Mouse (Mus musculus): Measurements from ENCODE around the gene Prl7a1.

Prl7a1 gene

GRCm38 (mm10) chr13:27642393-27642792 is at the start of gene Prl7a1:
Gene Prl7a1 (minus strand): TSS chr13:27642493.
- DNase-seq (ENCODE audit: low spot score): no peak

DNA sequence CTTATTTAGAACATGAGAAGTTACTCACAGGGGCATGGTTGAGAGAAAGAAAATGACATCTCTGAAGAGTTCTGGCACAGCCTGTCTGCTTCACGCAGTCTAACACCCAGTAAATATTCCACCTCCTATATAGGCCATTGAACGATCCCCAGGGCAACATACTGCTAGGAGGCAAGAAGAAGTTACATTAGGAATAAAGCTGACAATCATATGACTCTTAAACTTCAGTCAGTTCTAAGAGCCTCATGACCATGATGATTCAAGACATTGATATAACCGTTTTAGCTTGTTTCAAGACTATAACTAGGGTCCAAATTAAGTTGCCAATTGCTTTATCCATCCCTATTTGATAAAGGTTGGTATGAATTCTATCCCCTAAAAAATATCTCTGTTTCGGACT is 25.6 kb upstream of the Prl7a1 start, which contains the start of gene Prl7a2:
Gene Prl7a2 (minus strand): TSS at position 101 of the 400 bp plus-strand sequence.
- DNase-seq (ENCODE audit: low spot score): no peak

DNA sequence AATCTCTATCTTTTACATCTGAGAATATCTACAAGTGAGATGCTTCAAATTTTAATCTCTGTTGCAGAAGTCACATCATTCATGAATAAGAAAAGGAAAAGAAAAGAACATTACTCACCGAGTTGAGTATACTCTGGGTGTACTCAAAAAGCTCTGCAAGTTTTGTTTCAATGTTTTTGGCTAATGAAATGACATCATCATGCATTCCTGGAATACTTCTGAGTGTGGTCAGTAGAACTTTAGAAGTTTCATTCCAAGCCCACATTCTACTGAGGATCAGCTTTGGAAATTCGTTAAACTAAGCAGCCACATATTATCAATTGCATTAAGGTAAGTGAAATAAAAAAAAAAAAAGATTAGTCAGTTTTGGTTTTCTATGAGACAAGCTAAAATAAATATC is 18.5 kb upstream of the Prl7a1 start:
- DNase-seq (ENCODE audit: low spot score): no peak

DNA sequence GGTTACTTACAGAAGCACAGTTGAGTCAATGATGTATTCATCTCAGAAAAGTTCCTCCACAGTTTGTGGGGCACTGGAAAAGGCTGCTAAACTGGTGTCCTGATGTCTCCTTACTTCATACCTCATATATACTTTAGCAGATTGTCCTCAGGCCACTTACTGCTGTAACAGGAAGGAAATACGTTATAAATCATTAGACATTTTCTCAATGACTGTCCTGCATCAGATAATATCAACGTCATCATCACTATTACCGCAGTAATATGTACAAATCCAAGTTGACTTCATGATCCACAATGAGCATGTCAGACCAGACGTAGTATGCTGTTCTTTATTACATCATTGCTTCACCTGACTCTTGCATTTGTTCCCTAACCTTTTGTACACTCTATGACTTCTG is 31.8 kb downstream of the Prl7a1 start, which contains the start of gene Prl7b1:
Gene Prl7b1 (minus strand): TSS at position 101 of the 400 bp plus-strand sequence.
- no peak for DNase-seq (ENCODE audit: low spot score)
